In genomic region chr11:86468345-86468744, GRCm38 (mm10) we compare ENCODE assay signal across 15 mouse cellular contexts. TPM values are rescaled to one million over a fixed set of nuclear protein-coding genes. Genes with fewer than 3 reads are reported as not detected.
A peak's percentile ranks its signal among the peaks of the same experiment; 100 is the strongest.
DNase-seq lines count a peak whose midpoint lies in the region; ATAC-seq and TF ChIP-seq lines count a peak whose summit lies in the region.
"Had no signal": no experiment of that assay in that cellular context is flagged by ENCODE, and none has a peak within 500 bp of the region (broad histone marks: within the 10 kb centered on the region; RNA-seq: fewer than 3 reads in every experiment).

No protein-coding gene starts in this region.

- DNase-seq in hindbrain, postnatal 0 days (ENCODE audit: low spot score), result peak; percentile 79
- peak; percentile 49 for DNase-seq in NIH3T3 (ENCODE audit: low read depth)
- peak; percentile 70 to 80 for DNase-seq in cerebellum, postnatal 25 days
- DNase-seq in thymus, postnatal 0 days (ENCODE audit: low spot score), result no peak
- DNase-seq: kidney, adult 11 months; kidney, postnatal 14 days; right cerebral cortex, postnatal 14 days; thymus, adult 2 months had no signal

- no peaks in the 10 kb centered on the region for H3K4me1 ChIP-seq in hindbrain, postnatal 0 days (ENCODE audit: insufficient read depth, low read length)
- no peaks in the 10 kb centered on the region for H3K4me1 ChIP-seq in hindbrain, embryonic 16.5 days (ENCODE audit: control insufficient read depth, insufficient read depth, low read depth, low read length)

- ATAC-seq in hindbrain, postnatal 0 days, result peak; percentile 60; the same call in 1 of the 2 replicates
- ATAC-seq in hindbrain, embryonic 16.5 days, result no peak; the same call in 1 of the 2 replicates
- peak; percentile 70; the same call in 1 of the 2 replicates for ATAC-seq in cerebellum, adult (ENCODE audit: insufficient number of reproducible peaks, low FRiP score, low TSS enrichment)
- ATAC-seq in monocyte, adult 5-6 weeks (replicated peaks; ENCODE audit: insufficient number of reproducible peaks, low FRiP score, low TSS enrichment, poor library complexity, severe bottlenecking), result no peak
- ATAC-seq: Patski had no signal

- TF ChIP-seq CTCF in hindbrain, postnatal 0 days (IDR thresholded peaks at IDR 0.05; ENCODE audit: low read depth), result no peak

- H3K9me3 ChIP-seq in hindbrain, postnatal 0 days (ENCODE audit: low read length), result no peaks in the 10 kb centered on the region
- H3K9me3 ChIP-seq in hindbrain, embryonic 16.5 days (ENCODE audit: control insufficient read depth, low read length), result no peaks in the 10 kb centered on the region
- H3K9me3 ChIP-seq: heart, embryonic 13.5 days; neural tube, embryonic 15.5 days had no signal

- H3K27me3 ChIP-seq in hindbrain, postnatal 0 days (ENCODE audit: insufficient read depth, low read length), result no peaks in the 10 kb centered on the region
- H3K27me3 ChIP-seq in hindbrain, embryonic 16.5 days (replicated peaks; ENCODE audit: control insufficient read depth, insufficient read depth, low read length), result no peaks in the 10 kb centered on the region
- H3K27me3 ChIP-seq: heart, embryonic 13.5 days; neural tube, embryonic 15.5 days; Patski had no signal

- WGBS in hindbrain, postnatal 0 days, result 64% methylated on average over 8 of the region's 8 CpGs
- 75% methylated on average over 8 of the region's 8 CpGs for WGBS in hindbrain, embryonic 16.5 days

- H3K4me3 ChIP-seq in hindbrain, postnatal 0 days (ENCODE audit: low read length), result no peak overlapping the region
- H3K4me3 ChIP-seq in hindbrain, embryonic 16.5 days (ENCODE audit: low read length), result no peak overlapping the region
- H3K4me3 ChIP-seq: heart, embryonic 13.5 days; neural tube, embryonic 15.5 days had no signal

- H3K4me2 ChIP-seq in hindbrain, postnatal 0 days (ENCODE audit: low read depth, low read length), result no peak overlapping the region
- no peak overlapping the region for H3K4me2 ChIP-seq in hindbrain, embryonic 16.5 days (ENCODE audit: low read length)
- H3K4me2 ChIP-seq: heart, embryonic 13.5 days; liver, embryonic 11.5 days; neural tube, embryonic 15.5 days had no signal

- peak overlapping the region; percentile 52 for H3K27ac ChIP-seq in hindbrain, postnatal 0 days
- H3K27ac ChIP-seq in hindbrain, embryonic 16.5 days (ENCODE audit: low read depth, low read length), result no peak overlapping the region
- H3K27ac ChIP-seq: heart, embryonic 13.5 days; neural tube, embryonic 15.5 days had no signal

- H3K36me3 ChIP-seq in hindbrain, postnatal 0 days (ENCODE audit: insufficient read depth, low read length), result no peaks in the 10 kb centered on the region
- no peaks in the 10 kb centered on the region for H3K36me3 ChIP-seq in hindbrain, embryonic 16.5 days (ENCODE audit: control insufficient read depth, insufficient read depth, low read length)
- H3K36me3 ChIP-seq: heart, embryonic 13.5 days; neural tube, embryonic 15.5 days had no signal

- H3K9ac ChIP-seq in hindbrain, postnatal 0 days (replicated peaks; ENCODE audit: low read length), result no peak overlapping the region
- no peak overlapping the region for H3K9ac ChIP-seq in hindbrain, embryonic 16.5 days (ENCODE audit: low read depth, low read length)
- H3K9ac ChIP-seq: neural tube, embryonic 15.5 days had no signal

RNA-seq across cellular contexts. Expression of gene Rnft1, which starts 16.1 kb away (rescaled TPM):
- 5.1 and 5.7 TPM in 2 replicates for total RNA-seq in hindbrain, postnatal 0 days (2014; rRNA removed)
- 15.0 and 16.3 TPM in 2 replicates for polyA plus RNA-seq in hindbrain, postnatal 0 days (2015; fragmentation: Nextera tagmentation; extraction: Ambion mirVana)
- polyA plus RNA-seq in hindbrain, embryonic 16.5 days (2015; fragmentation: Nextera tagmentation; extraction: Ambion mirVana), result 18.7 and 21.5 TPM in 2 replicates
- polyA plus RNA-seq in thymus, postnatal 0 days (2015; fragmentation: Nextera tagmentation; extraction: Ambion mirVana), result 41.4 and 42.7 TPM in 2 replicates
- 22.6 to 35.8 TPM (median 24.4 TPM) in 3 replicates for total RNA-seq in monocyte, adult 5-6 weeks (2017)

Comparison
In these comparisons a context has a peak if more than half of its experiments do, and no peak if none do; other contexts are left out.
1. ATAC-seq: peak in hindbrain, postnatal 0 days (single experiment) and cerebellum, adult (single experiment); none in hindbrain, embryonic 16.5 days (single experiment) and monocyte, adult 5-6 weeks (single experiment).